Mouse (Mus musculus) embryonic fibroblast, embryonic 13.5 days (primary cell): ENCODE measurements around the gene Gpr182.

ENCODE experiments used
- CTCF ChIP-seq: IDR thresholded peaks from 2 replicates; pipeline ENCODE4 v1.5.1; 2011; ENCODE audit warnings: mild to moderate bottlenecking, control low read depth, low read length, moderate library complexity, borderline replicate concordance; ENCODE audit not compliant: insufficient read depth
- POLR2A ChIP-seq: IDR thresholded peaks from 2 replicates; pipeline ENCODE4 v1.6.1; 2011; ENCODE audit warnings: low read depth, mild to moderate bottlenecking, control low read depth, low read length, moderate library complexity

GRCm38 (mm10) chr10:127754566-127755166 lies 3.1 kb upstream of the Gpr182 start:
- no peak for TF ChIP-seq POLR2A
- TF ChIP-seq CTCF: no peak
